Mouse (Mus musculus): ENCODE results near the gene Dio3.

Gene Dio3

GRCm38 (mm10) chr12:110319696-110320095 is 40.8 kb downstream of the Dio3 start:
- WGBS = 93% methylated on average over 27 of the region's 27 CpGs
